Mouse (Mus musculus): ENCODE data around the gene Vmn1r4.

- no peak for TF ChIP-seq E2F4 (IDR thresholded peaks at IDR 0.05; ENCODE audit: insufficient read depth)
- TF ChIP-seq POLR2AphosphoS2 (IDR thresholded peaks at IDR 0.05; ENCODE audit: insufficient read length, low read depth): no peak
- TF ChIP-seq POLR2A (IDR thresholded peaks at IDR 0.05; ENCODE audit: insufficient read length, low read depth): no peak
- TF ChIP-seq TCF12 (IDR thresholded peaks at IDR 0.05; ENCODE audit: insufficient read depth, poor library complexity, severe bottlenecking): no peak
- TF ChIP-seq SRF (IDR thresholded peaks at IDR 0.05; ENCODE audit: control insufficient read depth, insufficient read length, low read depth): no peak
- no peak for TF ChIP-seq USF1 (IDR thresholded peaks at IDR 0.05; ENCODE audit: low read depth)
- no peak for TF ChIP-seq REST (IDR thresholded peaks at IDR 0.05; ENCODE audit: insufficient read depth, insufficient read length)
- no peak for TF ChIP-seq MYOG (IDR thresholded peaks at IDR 0.05; ENCODE audit: control insufficient read depth in 1 of 3, insufficient read depth in 1 of 3, insufficient read length in 2 of 3, low read depth in 2 of 3)
- no peak for TF ChIP-seq MYOD1 (IDR thresholded peaks at IDR 0.05; ENCODE audit: control insufficient read depth in 1 of 3, insufficient read length in 2 of 3, low read depth in 2 of 3)
- no peak for TF ChIP-seq MAX (IDR thresholded peaks at IDR 0.05; ENCODE audit: low read depth)
- no peak for TF ChIP-seq CEBPB (IDR thresholded peaks at IDR 0.05; ENCODE audit: insufficient read depth, poor library complexity, severe bottlenecking)
- TF ChIP-seq TCF3 (IDR thresholded peaks at IDR 0.05; ENCODE audit: insufficient read length, low read depth): no peak
Observed at GRCm38 (mm10) chr6:56920222-56921092, 3.4 kb upstream of the Vmn1r4 start.

Measured in myocyte (in vitro differentiated cells).